Mouse (Mus musculus): ENCODE results near the gene Uxs1. TPM values are rescaled to one million over a fixed set of nuclear protein-coding genes. Genes with fewer than 3 reads are reported as not detected.

Gene Uxs1
- total RNA-seq (2021) = 10 to 100 TPM; 48.4 to 65.3 TPM
- polyA plus RNA-seq (2012; rRNA removed) = 18.1 and 27.4 TPM in 2 replicates
- long read RNA-seq, full-length matches to known transcripts = 14 of 22 reads
- long read RNA-seq, partial matches to known transcripts = 1 of 22 reads
- long read RNA-seq, other reads (novel, unspliced or antisense) = 7 of 22 reads

- DNase-seq = peak; percentile 100
Measured at GRCm38 (mm10) chr1:43827763-43828194, at the start of gene Uxs1. TSS of gene Uxs1 (minus strand) at chr1:43827800.

- DNase-seq = no peak
Measured at GRCm38 (mm10) chr1:43877233-43877632, 49.6 kb upstream of the Uxs1 start.

GRCm38 (mm10) chr1:43871116-43871515 lies 43.5 kb upstream of the Uxs1 start:
- no peak for DNase-seq

GRCm38 (mm10) chr1:43868510-43868909 lies 40.9 kb upstream of the Uxs1 start:
- DNase-seq = no peak

- no peak for DNase-seq
Measured at GRCm38 (mm10) chr1:43864758-43865157, 37.2 kb upstream of the Uxs1 start.

GRCm38 (mm10) chr1:43862614-43863013 lies 35.0 kb upstream of the Uxs1 start:
- peak; percentile 25 for DNase-seq

- no peak for DNase-seq
Measured at GRCm38 (mm10) chr1:43858988-43859387, 31.4 kb upstream of the Uxs1 start.

GRCm38 (mm10) chr1:43857656-43858055 lies 30.1 kb upstream of the Uxs1 start:
- DNase-seq = no peak

GRCm38 (mm10) chr1:43855591-43855990 lies 28.0 kb upstream of the Uxs1 start:
- no peak for DNase-seq

- no peak for DNase-seq
Measured at GRCm38 (mm10) chr1:43843398-43843797, 15.8 kb upstream of the Uxs1 start.

- DNase-seq = no peak
Measured at GRCm38 (mm10) chr1:43837236-43837635, 9.6 kb upstream of the Uxs1 start.

GRCm38 (mm10) chr1:43830096-43830495 lies 2.5 kb upstream of the Uxs1 start:
- no peak for DNase-seq

- no peak for DNase-seq
Measured at GRCm38 (mm10) chr1:43827002-43827762, 418 bp downstream of the Uxs1 start.

- DNase-seq = no peak
Measured at GRCm38 (mm10) chr1:43826628-43827001, 985 bp downstream of the Uxs1 start.

- DNase-seq = peak; percentile 33
Measured at GRCm38 (mm10) chr1:43823406-43823805, 4.2 kb downstream of the Uxs1 start.

- DNase-seq = peak; percentile 75
Measured at GRCm38 (mm10) chr1:43822586-43822985, 5.0 kb downstream of the Uxs1 start.

GRCm38 (mm10) chr1:43821804-43822203 lies 5.8 kb downstream of the Uxs1 start:
- no peak for DNase-seq

- no peak for DNase-seq
Measured at GRCm38 (mm10) chr1:43820571-43820970, 7.0 kb downstream of the Uxs1 start.

GRCm38 (mm10) chr1:43819091-43819490 lies 8.5 kb downstream of the Uxs1 start:
- DNase-seq = peak; percentile 70

- DNase-seq = no peak
Measured at GRCm38 (mm10) chr1:43818356-43818755, 9.2 kb downstream of the Uxs1 start.

- no peak for DNase-seq
Measured at GRCm38 (mm10) chr1:43811764-43812163, 15.8 kb downstream of the Uxs1 start.

GRCm38 (mm10) chr1:43811055-43811454 lies 16.5 kb downstream of the Uxs1 start:
- no peak for DNase-seq

- DNase-seq = no peak
Measured at GRCm38 (mm10) chr1:43809351-43809750, 18.2 kb downstream of the Uxs1 start.
